Mouse (Mus musculus) spleen, adult 2 months (tissue): ENCODE data around the gene Phc2.

ENCODE experiments used
- CTCF ChIP-seq: fragments of 200-500 bp; IDR thresholded peaks from 2 replicates; pipeline ENCODE4 v1.5.1; 2011; ENCODE audit warnings: mild to moderate bottlenecking, inconsistent platforms; ENCODE audit not compliant: insufficient read depth, insufficient read length, insufficient replicate concordance; ENCODE audit errors: extremely low read depth
- POLR2A ChIP-seq: fragments of 200-500 bp; IDR thresholded peaks from 2 replicates; pipeline ENCODE4 v1.6.1; 2011; ENCODE audit warnings: low read depth, low read length, inconsistent platforms

- no peak for TF ChIP-seq CTCF
- no peak for TF ChIP-seq POLR2A
Observed at GRCm38 (mm10) chr4:128683706-128684105, 29.2 kb downstream of the Phc2 start.
